Mouse (Mus musculus) kidney, adult 2 months (tissue): ENCODE measurements around the gene Cel. TPM values are rescaled to one million over a fixed set of nuclear protein-coding genes. Genes with fewer than 3 reads are reported as not detected.
A peak's percentile ranks its signal among the peaks of the same experiment; 100 is the strongest.

Source experiments
- DNase-seq: peaks from one replicate; pipeline ENCODE4 v3.0.0; 2021
- H3K27ac ChIP-seq: fragments of 200-500 bp; 2 replicates; pipeline ENCODE4 v1.5.1; 2012; ENCODE audit warnings: low read depth, low read length, control low read depth, inconsistent platforms; ENCODE audit not compliant: insufficient read depth
- H3K27me3 ChIP-seq: fragments of 200-500 bp; replicated peaks from 2 replicates; pipeline ENCODE4 v1.6.1; 2012; ENCODE audit warnings: mild to moderate bottlenecking, moderate library complexity, low read length, inconsistent platforms; ENCODE audit not compliant: control insufficient read depth, insufficient read depth
- H3K36me3 ChIP-seq: fragments of 200-500 bp; 2 replicates; pipeline ENCODE4 v1.6.1; 2012; ENCODE audit warnings: mild to moderate bottlenecking, moderate library complexity, low read length, inconsistent platforms; ENCODE audit not compliant: control insufficient read depth, insufficient read depth
- H3K4me1 ChIP-seq: fragments of 200-500 bp; 2 replicates; pipeline ENCODE4 v1.6.1; 2011; ENCODE audit warnings: low read length; ENCODE audit not compliant: control insufficient read depth, insufficient read depth
- H3K4me3 ChIP-seq: fragments of 200-500 bp; 2 replicates; pipeline ENCODE4 v1.5.1; 2011; ENCODE audit warnings: mild to moderate bottlenecking, low read depth, low read length, control low read depth; ENCODE audit not compliant: insufficient read depth
- CTCF ChIP-seq: fragments of 200-500 bp; conservative IDR thresholded peaks from 2 replicates; pipeline ENCODE4 v1.5.1; 2011; ENCODE audit warnings: low read depth, mild to moderate bottlenecking, control low read depth, low read length, moderate library complexity, mixed read lengths; ENCODE audit not compliant: insufficient read depth, insufficient read length
- POLR2A ChIP-seq: fragments of 200-500 bp; IDR thresholded peaks from one replicate; pipeline ENCODE4 v1.6.1; 2011; ENCODE audit warnings: low read depth, low read length, control low read depth
- WGBS: fragments of 180-500 bp; shearing (Covaris S2); methylation state at CpG from one replicate; pipeline ENCODE4 v1.1.7; 2018; 5-methylcytosine and 5-hydroxymethylcytosine counted together
- polyA plus RNA-seq: library from polyadenylated mRNA; depleted of rRNA; stranded (reverse); fragments of >200 nt; gene quantifications from 2 replicates; pipeline ENCODE4 v1.2.3, GENCODE M21; 2012

The Cel gene
- polyA plus RNA-seq, 1 experiment: not detected

- Histone ChIP-seq H3K27me3 (no peaks in the 10 kb centered on the region), H3K36me3 (no peaks in the 10 kb centered on the region), H3K27ac (no peak overlapping the region), H3K4me3 (peak overlapping the region; percentile 71), H3K4me1 (peaks cover 4% of the 10 kb centered on the region; the same call in 1 of the 2 replicates)
- peak; percentile 91 for DNase-seq
- TF ChIP-seq POLR2A (no peak), CTCF (no peak; the same call in 1 of the 2 replicates)
- WGBS: 4% methylated on average over 49 of the region's 49 CpGs
These were observed 30.0 kb downstream of the Cel start for GRCm38 (mm10) chr2:28532938-28533771.

GRCm38 (mm10) chr2:28530311-28530710 is 32.9 kb downstream of the Cel start:
- no peak overlapping the region for H3K27ac ChIP-seq
- TF ChIP-seq POLR2A (no peak), CTCF (no peak)
- no peak for DNase-seq
- H3K4me3 ChIP-seq: no peak overlapping the region
- WGBS: 68% methylated on average over 7 of the region's 7 CpGs
- H3K27me3 ChIP-seq: no peaks in the 10 kb centered on the region
- peaks cover 11% of the 10 kb centered on the region for H3K4me1 ChIP-seq
- no peaks in the 10 kb centered on the region for H3K36me3 ChIP-seq

DNA sequence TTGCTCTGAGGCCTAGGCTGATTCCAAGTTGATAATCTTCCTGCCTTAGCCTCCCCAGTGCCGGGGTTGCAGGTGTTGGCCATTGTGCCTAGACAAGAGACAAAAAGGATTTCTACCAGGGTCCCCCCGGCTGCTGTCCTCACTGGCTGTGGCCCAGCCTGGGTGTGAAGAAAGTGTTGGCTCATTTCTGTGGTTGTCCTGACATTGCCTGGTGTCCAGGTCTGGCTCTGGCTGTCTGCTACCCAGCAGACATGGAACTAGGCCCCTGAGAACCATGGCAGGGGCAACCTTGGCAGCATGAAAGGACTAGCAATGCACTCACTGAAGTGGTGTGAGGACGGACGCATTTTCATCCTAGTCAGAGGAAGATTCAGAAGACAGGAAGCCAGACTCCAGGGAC is 33.3 kb downstream of the Cel start:
- Histone ChIP-seq H3K27me3 (no peaks in the 10 kb centered on the region), H3K36me3 (no peaks in the 10 kb centered on the region), H3K4me3 (no peak overlapping the region), H3K4me1 (peaks cover 15% of the 10 kb centered on the region), H3K27ac (no peak overlapping the region)
- WGBS: 79% methylated on average over 4 of the region's 4 CpGs
- DNase-seq: no peak
- TF ChIP-seq CTCF (no peak), POLR2A (no peak)

- Histone ChIP-seq H3K4me3 (no peak overlapping the region), H3K4me1 (peaks cover 21% of the 10 kb centered on the region), H3K27ac (no peak overlapping the region), H3K27me3 (no peaks in the 10 kb centered on the region), H3K36me3 (no peaks in the 10 kb centered on the region)
- 89% methylated on average over 7 of the region's 7 CpGs for WGBS
- no peak for DNase-seq
- TF ChIP-seq CTCF (no peak), POLR2A (no peak)
These were observed 34.9 kb downstream of the Cel start for GRCm38 (mm10) chr2:28528354-28528730.

- Histone ChIP-seq H3K4me1 (peaks cover 17% of the 10 kb centered on the region), H3K4me3 (no peak overlapping the region), H3K27ac (no peak overlapping the region), H3K36me3 (no peaks in the 10 kb centered on the region), H3K27me3 (no peaks in the 10 kb centered on the region)
- DNase-seq: no peak
- TF ChIP-seq CTCF: no peak
- no peak for TF ChIP-seq POLR2A
- WGBS: 86% methylated on average over 20 of the region's 20 CpGs
These were observed 35.5 kb downstream of the Cel start for GRCm38 (mm10) chr2:28527436-28528353.

GRCm38 (mm10) chr2:28525943-28526876 is 37.0 kb downstream of the Cel start:
- DNase-seq: no peak
- Histone ChIP-seq H3K27ac (peak overlapping the region; percentile 24; the same call in 1 of the 2 replicates), H3K36me3 (no peaks in the 10 kb centered on the region), H3K4me3 (no peak overlapping the region), H3K4me1 (peaks cover 20% of the 10 kb centered on the region), H3K27me3 (no peaks in the 10 kb centered on the region)
- TF ChIP-seq POLR2A: no peak
- 0 out of 2 replicates have a peak, but pooled peaks have one; percentile 14 for TF ChIP-seq CTCF
- 48% methylated on average over 12 of the region's 12 CpGs for WGBS
